Mouse (Mus musculus): ENCODE data around the gene Dnah12.

DNA sequence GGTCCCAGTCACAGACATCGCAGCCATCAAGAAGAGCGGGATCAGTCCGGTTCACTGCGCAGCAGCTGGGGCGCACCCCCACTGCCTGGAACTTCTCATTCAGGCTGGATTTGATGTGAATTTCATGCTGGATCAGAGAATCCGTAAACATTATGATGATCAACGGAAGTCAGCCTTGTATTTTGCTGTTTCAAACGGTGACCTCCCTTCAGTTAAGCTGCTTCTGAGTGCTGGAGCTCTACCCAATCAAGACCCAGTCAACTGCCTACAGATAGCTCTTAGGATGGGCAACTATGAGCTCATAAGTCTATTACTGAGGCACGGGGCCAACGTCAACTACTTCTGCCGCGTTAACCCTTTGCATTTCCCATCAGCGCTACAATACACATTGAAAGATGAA is 218.8 kb downstream of the Dnah12 start:
- TF ChIP-seq CTCF (IDR thresholded peaks at IDR 0.05; ENCODE audit: extremely low read depth, insufficient read depth, insufficient read length, insufficient replicate concordance), result no peak
- no peak for TF ChIP-seq POLR2A (IDR thresholded peaks at IDR 0.05; ENCODE audit: low read depth, low read length)
